Mouse (Mus musculus): Measurements from ENCODE around the gene Zfp771.

Zfp771 gene

DNA sequence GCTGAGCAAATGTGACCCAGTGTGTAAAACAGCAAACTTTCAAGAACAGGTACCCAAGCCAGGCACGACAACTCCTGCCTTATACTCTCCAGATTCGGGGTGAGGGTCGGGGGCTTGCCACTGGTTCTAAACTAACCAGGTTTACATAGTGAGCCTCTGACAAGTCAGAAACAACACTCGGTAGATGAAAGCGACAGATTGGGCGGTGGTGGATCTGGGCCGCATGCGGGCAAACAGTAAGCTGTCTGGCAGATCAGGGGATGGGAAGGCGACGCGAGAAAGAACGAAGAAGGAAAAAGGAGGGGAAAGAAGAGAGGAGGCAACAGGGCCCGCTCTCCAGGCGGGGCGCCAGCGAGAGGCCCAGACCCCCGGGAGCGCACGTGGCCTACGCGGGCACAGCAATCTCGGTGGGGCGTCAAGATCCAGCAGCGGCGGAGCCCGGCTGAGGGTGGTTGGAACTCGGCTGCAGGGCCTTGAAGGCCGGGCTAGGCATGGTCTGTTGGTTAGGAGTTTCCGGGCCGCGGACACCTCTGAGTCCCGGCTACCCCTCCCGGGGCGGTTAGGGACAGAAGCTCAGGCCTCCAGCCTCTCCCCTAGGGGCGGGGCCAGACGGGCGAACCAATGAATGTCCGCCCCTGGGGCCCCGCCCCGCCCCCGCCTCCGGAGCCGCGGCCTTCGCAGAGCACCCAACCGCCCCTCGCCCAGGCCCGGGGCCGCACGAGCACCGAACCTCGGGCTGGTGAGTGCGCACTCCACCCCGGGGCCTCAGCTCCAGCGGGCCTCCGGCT is at the start of gene Zfp771:
Zfp771 (plus strand) TSS at position 405 of the 788 bp plus-strand sequence.
- peak; percentile 88 to 92 for DNase-seq (ENCODE audit: low spot score in 2 of 2)

DNA sequence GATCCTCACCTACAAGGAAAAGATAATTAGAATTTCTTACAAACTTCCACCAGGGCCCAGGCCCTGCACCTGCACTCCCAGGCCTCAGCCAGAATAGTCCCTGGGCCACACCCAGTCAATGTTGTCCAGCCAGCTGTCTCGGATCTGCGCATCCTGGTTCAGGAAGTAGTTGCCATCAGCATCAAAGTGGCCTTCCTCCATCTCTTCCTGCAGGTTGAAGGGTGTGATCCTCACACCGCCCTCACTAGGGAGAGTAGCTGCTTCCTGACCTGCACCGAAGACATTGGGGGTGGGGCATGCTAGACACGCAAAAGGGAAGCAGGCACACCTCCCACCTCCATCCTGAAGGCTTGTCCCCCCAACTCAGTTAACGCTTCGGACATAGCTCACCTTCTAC is 49.4 kb upstream of the Zfp771 start:
- no peak for DNase-seq (ENCODE audit: low spot score in 2 of 2)

DNA sequence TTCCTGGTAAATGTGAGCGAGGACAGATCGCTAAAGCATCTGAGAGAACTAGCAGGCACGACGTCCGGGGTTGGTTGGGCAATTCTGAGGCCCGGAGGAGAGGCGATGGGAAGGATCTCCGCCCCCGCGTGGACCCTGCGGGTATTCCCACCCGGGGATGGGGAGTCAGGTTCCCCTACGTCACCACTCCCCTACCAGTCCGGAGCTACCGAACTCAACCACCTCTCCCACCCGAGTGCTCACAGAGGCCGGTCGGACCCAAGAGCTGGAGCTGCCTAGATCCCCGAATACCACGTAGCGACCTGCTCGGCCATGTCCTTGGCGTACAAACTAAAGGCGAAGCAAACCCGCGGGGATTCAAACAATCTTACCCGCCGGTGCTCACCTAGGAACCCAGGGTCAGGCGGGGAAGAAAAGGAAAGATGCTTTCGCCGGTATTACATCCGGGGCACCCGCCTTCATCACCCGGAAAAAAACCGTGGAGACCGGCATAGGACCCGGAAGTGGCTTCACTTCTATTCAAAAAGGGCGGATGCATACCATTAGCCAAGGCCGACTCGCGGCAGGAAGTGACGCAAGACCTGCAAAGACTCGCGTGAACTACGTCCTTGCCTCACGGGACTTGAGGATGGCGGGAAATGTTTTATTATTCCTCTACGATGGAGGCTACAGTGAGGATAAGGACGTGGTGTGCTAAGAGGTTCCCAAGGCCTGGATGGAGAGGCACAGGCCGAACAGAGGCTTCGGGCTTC is 48.4 kb upstream of the Zfp771 start, which contains the start of gene Cd2bp2:
Cd2bp2 (minus strand) TSS at position 507 of the 752 bp plus-strand sequence.
- DNase-seq (ENCODE audit: low spot score in 2 of 2), result peak; percentile 95 to 98

DNA sequence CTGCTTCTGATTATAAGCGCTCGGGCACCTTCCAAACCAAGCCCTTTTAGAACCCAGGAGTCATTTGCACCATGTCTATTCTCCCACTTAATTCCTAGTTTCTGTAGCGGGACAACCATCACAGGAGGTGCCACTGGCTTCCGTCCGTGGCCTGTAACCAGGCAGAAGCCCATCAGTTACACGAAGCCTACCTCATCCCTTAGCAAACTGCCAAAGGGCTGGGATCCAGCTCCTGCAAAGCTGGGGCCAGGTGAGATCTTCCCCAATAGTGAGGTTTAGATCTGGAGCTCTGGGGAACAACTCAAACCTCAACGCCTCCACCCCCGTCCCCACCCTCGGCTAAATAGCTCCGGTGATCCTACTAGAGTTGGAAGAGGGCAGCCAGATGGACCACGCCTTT is 47.6 kb upstream of the Zfp771 start:
- no peak for DNase-seq (ENCODE audit: low spot score in 2 of 2)

DNA sequence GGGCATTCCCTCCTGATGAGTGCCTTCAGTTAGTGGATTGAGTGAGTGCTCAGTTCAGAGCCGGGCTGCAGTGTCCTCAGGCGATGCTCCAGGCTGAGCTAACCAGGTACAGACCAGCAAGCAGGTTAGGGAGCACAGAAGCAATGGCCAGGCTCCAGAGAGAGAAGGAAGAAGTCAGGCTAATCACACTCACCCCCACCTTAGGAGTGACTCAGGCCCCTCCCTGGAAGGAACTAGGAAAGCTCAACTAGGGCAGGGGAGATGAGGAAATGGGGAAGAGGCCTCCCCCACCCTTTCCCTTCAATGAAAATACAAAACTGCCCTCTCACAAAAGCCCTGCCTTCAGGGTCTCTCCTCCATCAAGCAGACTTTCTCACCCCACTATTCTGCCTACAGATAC is 37.5 kb upstream of the Zfp771 start:
- DNase-seq (ENCODE audit: low spot score in 2 of 2), result no peak

DNA sequence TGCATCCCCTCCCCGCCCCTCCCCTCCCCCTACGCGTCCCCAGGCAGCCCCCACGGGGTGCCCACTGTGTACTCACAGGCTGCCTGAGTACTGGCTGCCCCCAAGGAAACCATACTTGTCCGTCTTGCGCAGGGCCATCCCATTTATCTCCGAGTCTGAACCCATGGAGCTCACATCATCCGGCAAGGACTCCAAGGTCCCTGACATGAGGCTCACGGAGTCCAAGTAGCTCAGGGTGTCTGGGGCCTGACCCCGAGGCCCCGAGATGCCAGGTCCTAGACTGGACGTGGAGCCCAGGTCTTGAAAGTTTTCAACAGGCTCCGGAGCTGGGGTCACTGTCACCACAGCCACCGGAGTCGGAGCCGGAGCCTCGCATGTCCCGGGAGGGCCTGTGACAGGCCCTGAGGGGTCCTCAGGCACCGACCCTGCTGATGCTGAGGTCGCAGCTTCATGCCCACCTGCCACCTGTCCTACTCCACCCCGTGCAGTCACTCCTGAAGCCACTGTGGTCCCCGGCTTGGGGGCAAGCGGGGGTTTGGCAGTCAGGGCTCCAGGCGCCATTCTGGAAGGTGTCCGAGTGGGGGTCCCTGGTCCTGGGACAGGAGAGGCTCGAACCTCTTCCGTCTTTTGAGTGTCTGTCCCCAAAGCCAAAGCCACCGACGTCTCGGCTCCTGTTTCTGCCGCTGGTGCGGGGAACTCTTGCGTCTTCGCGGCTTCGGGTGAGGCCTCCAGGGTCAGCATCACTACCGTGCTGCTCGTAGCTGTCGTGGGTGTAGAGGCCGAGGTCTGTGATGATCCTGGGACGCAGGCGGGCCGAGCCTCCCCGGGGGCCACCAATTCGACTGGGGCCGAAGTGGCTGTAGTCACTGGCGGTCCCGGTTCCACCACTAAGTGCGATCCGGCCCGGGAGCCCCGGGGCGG is 36.4 kb upstream of the Zfp771 start:
- no peak for DNase-seq (ENCODE audit: low spot score in 2 of 2)

DNA sequence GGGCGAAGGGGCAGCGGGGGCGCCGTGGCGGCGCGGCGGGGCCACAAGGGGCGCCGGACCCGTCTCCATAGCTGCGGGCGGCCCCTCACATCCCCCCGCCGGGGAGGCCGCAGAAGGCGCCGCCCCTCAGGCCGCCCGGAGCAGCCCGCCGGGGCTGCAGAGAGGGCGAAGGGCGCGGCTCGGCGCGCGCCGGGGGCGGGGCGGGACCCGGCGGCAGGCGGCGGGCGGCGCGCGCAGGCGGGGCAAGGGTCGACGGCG is 35.9 kb upstream of the Zfp771 start, which contains the start of gene Tbc1d10b:
Tbc1d10b (minus strand) TSS at position 174 of the 258 bp plus-strand sequence.
- no peak for DNase-seq (ENCODE audit: low spot score in 2 of 2)

DNA sequence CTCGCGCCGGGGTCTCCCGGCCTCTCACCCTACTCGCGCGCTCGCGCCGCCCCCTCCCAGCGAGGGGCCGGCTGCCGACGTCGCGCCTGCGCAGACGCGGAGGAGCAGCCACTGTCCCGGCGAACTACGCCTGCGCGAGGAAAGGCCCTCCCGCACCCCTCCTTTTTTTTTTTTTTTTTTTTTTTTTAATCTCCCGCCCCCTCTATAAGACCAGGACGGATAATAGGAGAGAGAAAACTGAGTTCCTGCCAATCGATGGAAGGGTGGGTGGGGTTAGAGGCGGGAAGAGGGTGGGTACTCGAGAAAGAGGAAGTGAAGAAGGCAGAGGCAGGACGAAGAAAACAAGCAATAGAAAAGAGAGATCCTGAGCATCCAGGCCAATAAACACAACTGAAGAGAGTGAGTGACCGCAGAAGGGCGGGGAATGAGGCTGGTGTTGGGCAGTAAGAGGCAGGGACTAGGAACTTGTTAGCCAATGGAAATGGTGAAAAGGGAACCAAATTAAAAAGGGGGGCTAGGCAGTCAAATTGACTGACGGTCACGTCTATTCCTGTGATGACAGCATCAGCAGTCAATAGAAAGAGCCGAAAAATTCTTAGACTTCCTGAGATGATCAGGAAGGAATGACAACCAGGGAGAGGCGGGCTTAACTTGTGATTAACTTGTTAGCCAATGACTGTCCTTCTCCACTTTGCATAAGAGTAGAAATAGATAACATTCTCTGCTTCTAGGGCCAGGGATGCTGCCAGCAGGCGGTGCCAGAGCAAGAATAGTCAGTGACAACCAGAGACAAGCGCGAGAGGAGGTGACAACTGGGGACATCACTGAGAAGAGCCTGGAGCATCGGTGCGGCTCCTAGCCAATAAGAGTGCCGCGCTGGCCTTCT is 35.3 kb upstream of the Zfp771 start, which contains the start of gene Mylpf:
Mylpf (plus strand) TSS at position 338 of the 886 bp plus-strand sequence.
- peak; percentile 90 to 96 for DNase-seq (ENCODE audit: low spot score in 2 of 2)

DNA sequence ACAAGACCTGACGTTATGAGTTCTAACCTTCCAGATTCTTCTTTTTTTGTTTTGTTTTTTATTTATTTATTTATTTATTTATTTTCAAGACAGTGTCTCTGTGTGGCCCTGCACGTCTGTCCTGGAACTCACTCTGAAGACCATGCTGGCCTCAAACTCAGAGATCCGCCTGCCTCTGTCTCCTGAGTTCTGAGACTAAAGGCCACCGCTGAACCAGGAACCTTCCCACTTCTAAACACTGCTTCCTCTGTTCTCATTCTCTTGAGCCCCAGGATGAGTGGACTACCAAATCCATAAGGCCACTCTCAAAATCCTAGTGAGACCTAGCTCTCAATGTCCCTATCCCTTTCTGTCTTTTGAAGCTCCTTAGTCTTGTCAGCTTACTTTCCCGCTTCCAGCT is 34.2 kb upstream of the Zfp771 start:
- DNase-seq (ENCODE audit: low spot score in 2 of 2), result no peak

DNA sequence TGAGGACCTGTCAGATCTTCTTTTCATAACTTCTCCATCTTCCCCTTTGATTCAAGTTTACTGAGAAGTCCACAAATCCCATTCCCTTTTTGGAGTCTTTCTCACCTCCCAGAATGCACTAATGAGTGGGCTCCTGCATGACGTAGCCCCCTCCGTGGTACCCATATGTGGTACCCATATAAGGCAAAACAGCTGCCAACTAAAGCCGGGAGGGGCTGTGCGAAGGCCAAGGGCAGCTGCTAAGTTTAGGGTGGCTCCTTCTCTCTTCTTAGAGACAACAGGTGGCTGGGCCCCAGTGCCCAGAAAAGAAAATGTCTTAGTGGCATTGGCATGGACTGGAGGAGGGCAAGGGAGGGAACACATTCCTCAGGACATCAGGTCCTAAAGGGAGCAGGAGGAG is 33.8 kb upstream of the Zfp771 start:
- no peak for DNase-seq (ENCODE audit: low spot score in 2 of 2)

DNA sequence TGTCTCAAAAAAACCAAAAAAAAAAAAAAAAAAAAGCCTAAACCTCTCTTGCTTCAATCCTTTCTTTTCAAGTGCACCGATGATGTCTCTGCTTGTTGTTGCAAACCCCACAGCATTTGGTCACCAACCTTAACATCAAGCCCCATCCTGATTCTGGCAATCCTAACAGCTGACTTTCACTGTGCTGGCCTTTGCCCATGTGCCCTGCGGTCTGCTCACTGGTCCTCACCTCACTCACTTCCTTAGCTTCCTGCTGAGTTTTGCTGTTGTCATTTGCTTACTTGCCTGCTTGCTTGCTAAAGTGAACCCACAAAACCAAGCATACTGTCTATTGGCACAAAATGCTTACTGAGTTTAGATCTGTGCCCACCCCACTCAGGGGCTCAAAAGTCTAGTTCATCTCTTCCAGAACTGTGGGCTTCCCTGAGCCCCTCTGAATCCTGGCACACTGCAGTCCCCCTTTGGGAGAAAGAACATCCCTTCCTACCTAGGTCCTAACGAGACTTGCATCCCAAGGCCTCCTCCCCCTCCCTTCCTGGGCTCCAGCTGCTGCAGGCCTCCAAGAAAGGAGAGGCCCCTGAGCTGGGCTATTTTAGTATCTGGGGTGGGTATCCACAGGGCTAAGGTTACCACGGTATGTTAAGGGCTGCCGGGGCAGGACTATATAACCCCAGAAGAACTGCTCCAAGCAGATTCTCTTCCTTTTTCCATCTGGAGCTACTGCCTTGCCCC is 32.9 kb upstream of the Zfp771 start:
- no peak for DNase-seq (ENCODE audit: low spot score in 2 of 2)

DNA sequence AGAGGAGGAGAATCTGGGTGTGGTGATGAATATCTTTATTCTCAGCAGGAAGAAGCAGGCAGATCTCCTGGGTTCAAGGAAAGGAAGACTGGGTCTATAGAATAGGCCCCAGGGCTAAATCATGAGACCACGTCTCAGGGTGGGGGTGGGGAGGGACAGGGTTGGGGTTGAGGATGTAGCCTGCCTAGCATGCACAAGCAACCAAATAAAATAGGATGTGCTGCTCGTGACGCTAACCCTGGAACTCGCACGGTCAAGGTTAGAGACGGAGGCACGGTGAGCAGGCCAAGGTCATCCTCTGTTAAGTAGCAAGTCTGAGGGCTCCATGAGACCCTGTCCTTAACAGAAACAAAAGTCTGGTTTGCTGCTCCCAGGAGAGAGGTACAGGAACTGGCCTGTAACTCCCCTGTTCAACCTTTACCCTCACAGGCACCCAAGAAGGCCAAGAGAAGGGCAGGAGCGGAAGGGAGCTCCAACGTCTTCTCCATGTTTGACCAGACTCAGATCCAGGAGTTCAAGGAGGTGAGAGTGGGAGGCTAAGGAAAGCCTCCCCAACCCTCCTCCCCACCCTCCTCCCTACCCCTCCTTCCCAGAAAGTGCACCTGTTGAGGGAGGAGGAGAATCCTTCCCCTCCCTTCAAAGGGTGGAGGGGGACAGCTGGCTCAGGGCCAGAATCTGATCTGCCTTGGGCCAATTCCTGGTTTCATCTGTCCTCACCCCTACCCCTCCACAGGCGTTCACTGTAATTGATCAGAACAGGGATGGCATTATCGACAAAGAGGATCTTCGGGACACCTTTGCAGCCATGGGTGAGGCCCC is 31.4 kb upstream of the Zfp771 start:
- DNase-seq (ENCODE audit: low spot score in 2 of 2), result no peak

DNA sequence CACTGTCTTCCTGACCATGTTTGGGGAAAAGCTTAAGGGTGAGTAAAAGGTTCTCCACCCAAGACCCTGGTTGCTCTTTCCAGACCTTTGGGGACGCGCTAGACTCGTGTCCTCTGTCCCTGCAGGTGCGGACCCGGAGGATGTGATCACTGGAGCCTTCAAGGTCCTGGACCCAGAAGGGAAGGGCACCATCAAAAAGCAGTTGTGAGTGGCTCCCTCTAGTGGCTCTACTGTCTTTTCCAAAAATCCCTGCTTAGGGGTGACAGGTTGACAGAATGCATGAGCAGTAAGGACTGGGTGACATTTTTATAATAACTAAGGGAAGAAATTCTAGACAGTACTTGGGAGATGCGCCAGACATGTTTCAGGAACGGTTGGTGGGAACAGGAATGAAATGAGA is 30.6 kb upstream of the Zfp771 start:
- DNase-seq (ENCODE audit: low spot score in 2 of 2), result no peak

DNA sequence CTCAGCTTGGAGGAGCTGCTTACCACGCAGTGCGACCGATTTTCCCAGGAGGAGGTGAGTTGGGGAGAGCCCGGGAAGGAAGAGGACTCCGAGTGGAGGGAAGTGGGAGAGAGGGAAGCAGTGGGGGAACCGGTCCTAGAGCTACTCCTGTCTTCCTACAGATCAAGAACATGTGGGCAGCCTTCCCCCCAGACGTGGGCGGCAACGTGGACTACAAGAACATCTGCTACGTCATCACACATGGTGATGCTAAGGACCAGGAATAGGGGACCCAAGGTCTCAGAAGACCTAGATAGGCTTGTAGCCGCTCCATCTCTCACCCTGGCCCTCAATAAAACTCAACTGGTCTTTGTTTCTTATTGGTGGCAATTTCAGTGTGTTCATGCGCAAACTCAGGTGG is 30.1 kb upstream of the Zfp771 start:
- no peak for DNase-seq (ENCODE audit: low spot score in 2 of 2)

DNA sequence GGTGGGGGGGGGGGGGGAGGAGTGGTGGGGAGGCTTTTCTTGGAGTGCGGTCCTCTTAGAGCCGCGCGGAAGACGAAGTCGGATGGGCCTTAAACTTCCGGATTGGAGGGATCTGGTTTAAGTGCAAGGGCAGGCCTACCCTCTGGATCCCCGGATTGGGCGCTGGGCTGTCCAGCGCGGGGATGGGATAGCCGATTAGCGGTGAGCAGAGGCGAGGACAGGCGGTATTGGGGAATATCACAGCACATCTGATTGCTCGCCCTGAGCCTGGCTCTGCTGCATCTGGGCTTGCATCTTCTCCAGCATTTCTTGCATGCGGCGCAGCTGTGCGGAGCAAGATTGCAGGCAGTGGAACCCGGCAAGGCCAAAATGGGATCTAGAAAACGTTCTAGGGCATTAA is 29.6 kb upstream of the Zfp771 start:
- DNase-seq (ENCODE audit: low spot score in 2 of 2), result no peak

DNA sequence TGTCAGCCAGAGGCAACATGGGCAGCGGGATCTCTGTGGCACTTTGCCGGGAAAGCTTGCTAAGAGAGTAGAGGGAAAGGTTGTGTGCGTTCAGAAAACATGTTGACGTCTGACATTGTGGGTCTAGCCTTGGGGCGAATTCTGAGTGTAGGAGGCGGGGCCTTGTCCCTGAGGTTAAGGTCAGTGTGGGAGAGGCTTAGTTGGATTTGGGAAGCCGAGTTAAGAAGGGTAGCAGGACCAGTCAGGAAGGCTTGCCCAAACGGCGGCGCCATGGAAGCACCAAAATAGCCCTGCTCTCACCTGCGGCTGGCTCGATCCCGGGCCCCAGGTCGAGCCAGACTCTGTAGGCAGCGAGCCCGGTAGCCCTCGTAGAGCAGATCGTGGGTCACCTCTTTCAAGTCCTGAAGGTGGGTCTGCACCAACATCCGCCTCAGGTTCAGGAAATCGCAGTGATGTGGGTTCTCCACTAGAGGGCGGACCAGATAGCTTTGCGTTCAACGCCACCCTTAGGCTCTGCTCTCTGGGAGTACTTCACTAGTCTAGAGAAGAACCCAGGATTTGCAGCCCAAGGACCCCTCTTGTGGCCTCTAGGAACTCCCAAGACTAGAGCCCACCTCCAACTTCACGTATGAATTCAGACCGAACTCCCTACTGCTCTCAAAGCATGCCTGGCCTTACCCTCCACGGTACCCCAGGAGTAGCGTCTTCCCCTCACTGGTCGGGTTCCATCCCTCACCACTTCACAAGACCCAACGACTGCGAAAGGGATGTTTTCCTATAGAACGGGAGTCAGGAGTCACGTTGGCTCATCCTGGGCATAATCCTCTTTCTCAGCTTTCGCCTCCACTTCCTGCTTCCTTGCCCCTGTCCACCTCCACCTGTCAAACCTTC is 28.8 kb upstream of the Zfp771 start:
- DNase-seq (ENCODE audit: low spot score in 2 of 2), result peak in 1 of 2 experiments; percentile 61

DNA sequence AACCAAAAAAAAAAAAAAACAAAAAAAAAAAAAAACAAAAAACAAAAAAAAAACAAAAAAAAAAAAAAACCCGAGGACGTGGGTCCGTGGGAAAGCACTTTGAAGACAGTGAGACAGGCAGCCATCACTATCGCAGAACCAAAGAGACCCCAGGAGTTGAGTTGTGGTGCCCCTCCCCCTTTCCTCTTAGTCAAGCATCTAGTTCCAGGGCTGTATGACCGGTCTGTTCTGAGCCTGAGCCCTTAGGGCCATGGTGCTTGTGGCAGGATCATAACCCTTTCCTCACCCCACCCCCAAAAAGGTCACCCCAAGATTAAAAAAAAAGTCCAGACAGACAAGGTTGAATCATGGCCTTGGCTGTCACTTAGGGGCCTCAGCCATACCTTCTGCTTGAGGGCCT is 27.8 kb upstream of the Zfp771 start:
- no peak for DNase-seq (ENCODE audit: low spot score in 2 of 2)

DNA sequence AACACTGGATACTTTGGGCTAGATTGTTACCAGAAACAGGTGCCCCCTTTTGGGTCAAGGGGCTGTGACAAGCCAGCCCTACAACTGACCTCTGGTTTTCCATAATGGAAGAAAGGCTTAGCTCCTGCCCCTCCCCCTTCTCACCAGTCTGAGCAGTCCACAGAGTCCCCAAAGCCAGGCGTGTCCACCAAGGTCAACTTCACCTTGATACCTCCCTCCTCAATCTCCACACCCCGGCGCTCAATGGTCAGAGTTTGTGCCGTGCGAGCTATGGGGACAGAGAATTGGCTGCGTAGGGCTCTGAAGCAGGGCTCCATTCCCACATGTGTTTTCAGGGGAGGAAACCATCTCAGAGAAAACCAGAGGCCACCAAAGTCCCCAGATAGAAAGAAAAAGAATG is 26.6 kb upstream of the Zfp771 start:
- no peak for DNase-seq (ENCODE audit: low spot score in 2 of 2)
